Mouse (Mus musculus): ENCODE results near the gene Cabp7.

GRCm38 (mm10) chr11:4720393-4720792 lies 26.2 kb downstream of the Cabp7 start:
- TF ChIP-seq CTCF (IDR thresholded peaks at IDR 0.05; ENCODE audit: borderline replicate concordance, control insufficient read depth, extremely low read depth, insufficient read depth, low read length, poor library complexity): no peak
- no peak for TF ChIP-seq POLR2A (IDR thresholded peaks at IDR 0.05; ENCODE audit: control insufficient read depth, extremely low read depth, insufficient read depth, low read length, poor library complexity)
